Mouse (Mus musculus): ENCODE data around the gene Slc8a3.
"Not testable (repeated sequence)": the region's sequence is repeated elsewhere in the genome, so short reads cannot be mapped to it uniquely, and the experiment has no call there.

Gene Slc8a3

DNA sequence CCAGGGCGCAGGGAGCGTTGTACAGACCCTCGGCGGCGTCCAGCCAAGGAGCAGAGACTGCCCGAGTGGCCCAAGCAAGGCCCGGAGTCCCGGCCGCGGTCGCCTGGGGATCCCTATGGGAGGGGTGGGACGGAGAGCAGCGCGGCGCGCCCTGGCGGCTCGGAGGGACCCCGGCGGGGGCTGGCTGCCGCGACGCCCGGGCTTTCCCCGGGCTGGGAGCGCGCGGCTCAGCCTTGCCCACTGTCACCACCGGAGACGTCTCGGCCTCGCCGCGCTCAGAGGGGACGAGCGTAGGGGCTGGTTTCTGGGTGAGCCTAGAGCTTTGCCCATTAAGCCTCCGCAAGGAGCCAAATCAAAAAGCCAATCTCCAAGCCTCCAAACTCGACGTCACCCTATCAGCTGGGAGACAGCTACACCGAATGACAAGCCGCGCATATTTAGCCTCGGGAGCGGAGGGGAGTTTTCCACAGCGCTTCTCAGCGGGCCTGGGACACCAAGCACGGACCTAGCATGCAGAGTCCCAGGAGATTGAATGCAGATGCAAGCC is at the start of gene Slc8a3:
Slc8a3 (minus strand) TSS at position 306 of the 547 bp plus-strand sequence.
- no peak for DNase-seq (ENCODE audit: low spot score)

DNA sequence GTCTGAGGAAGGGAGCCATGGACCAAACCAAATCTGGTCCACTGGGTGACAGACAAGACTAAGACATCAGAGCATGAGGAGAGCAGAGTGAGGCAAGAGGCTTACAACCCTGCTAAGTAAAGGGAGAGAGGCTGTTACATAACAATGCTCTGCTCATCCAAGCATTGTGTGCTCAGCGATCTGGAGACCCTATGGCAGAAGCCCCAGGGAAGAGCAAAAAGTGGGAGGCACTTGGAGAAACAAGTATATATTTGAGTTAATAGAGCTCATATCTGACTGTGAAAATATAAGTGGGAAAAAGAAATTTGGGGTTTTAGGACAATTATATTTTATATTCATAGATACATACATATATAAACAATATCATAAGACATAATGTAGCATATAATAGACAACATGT is 46.4 kb upstream of the Slc8a3 start, which contains the start of gene Gm4787:
Gm4787 (minus strand) TSS at position 101 of the 400 bp plus-strand sequence.
- DNase-seq (ENCODE audit: low spot score) = not testable (repeated sequence)

DNA sequence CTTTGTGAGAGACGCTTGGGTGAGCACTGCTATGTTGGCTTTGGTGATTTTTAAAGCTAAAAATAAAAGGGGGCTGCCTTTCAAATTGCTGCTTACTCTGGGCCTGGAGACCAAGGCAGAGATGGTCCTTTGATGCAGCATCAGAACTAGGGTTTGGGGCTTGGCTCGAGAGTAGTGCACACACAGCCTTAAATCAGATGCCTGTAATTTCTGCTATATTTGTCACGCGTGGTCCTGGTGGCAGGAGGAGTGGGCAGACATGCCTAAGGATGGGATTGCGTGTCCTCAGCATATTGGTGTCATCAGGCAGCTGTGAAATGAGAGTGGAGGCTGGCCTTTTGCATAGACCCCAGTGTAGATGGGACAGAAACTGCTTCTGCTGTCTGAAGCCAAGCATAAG is 861 bp upstream of the Slc8a3 start:
- DNase-seq (ENCODE audit: low spot score) = no peak

GRCm38 (mm10) chr12:81331937-81332874 is 774 bp downstream of the Slc8a3 start:
- peak; percentile 32 for DNase-seq (ENCODE audit: low spot score)

- no peak for DNase-seq (ENCODE audit: low spot score)
Observed at GRCm38 (mm10) chr12:81331046-81331638, 1.8 kb downstream of the Slc8a3 start.

DNA sequence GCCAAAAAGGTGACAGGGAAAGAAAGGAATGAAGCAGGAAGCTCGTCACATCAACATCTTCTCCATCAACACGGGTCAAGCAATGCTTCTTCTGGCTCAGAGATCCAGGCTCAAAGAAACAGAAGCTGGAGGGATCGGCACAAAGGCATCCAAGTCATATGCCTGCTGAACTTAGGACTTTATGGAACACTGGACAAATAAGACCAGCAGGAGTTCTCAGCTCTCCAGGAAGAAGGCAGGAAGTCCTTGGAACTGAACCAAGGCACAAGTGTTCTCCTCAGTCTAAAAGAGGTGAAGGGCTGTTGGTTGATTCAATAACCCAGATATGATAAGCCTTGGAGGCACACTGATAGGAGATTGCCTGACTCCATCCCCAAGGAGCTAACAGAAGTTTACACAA is 8.0 kb downstream of the Slc8a3 start:
- peak; percentile 5 for DNase-seq (ENCODE audit: low spot score)

DNA sequence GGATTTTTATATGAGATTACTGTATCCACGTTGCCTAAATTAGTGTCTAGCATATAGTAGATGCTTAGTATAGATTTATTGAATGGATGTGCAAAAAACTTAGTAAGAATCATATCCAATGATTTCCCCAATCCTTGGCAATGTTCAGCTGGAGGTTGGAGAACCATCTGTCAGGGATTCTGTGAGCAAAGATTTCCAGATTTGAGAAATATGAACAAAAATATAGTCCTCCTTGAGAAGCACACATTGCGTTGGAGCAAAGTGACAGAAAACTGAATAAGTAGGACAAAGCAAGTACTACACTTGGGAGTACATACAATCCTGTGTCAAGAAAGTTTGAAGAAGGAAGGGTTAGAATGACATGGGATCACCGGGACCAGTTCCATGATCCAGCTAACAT is 8.9 kb downstream of the Slc8a3 start:
- DNase-seq (ENCODE audit: low spot score) = no peak

- peak; percentile 3 for DNase-seq (ENCODE audit: low spot score)
Observed at GRCm38 (mm10) chr12:81321021-81321420, 12.0 kb downstream of the Slc8a3 start.

GRCm38 (mm10) chr12:81317811-81318210 is 15.2 kb downstream of the Slc8a3 start:
- DNase-seq (ENCODE audit: low spot score) = no peak

GRCm38 (mm10) chr12:81315953-81316352 is 17.0 kb downstream of the Slc8a3 start:
- DNase-seq (ENCODE audit: low spot score) = no peak

- DNase-seq (ENCODE audit: low spot score) = no peak
Observed at GRCm38 (mm10) chr12:81303626-81304025, 29.4 kb downstream of the Slc8a3 start.

DNA sequence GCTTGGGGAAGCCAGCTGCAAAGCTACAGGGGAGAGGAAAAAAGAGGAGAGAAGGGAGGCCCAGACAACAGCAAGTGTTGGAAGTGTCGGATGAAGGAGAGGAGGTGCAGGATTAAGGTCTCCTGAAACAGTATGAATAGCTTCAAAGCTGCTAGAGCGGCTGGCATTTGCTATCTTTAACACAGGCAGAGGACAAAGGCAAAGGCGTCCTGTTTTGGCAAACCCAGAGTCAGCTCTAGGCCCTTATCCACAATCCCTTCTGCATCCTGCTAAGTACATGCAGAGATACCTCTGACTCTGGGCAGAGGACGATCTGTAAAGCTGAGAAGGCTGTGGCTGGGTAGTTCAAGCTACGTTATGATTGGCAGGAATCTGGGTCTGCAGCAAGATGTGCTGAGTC is 38.4 kb downstream of the Slc8a3 start:
- no peak for DNase-seq (ENCODE audit: low spot score)

DNA sequence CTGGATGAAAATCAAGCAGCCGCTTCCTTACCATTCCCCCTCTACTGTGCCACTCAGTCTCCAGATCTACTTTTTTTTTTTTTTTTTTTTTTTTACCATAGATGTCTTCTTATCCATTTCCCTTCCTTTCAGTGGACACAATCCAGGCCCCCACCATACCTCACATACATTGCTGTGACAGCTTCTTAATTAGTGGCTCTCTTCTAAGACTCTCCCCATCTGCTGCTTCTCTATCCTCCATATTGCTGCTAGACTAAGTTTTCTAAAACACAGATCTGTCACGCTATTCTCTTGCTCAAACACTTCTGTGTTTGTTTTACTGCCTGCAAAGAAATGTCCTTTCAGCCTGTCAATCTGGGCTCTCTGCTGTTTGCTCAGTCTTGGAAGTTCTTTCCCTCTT is 54.9 kb downstream of the Slc8a3 start:
- DNase-seq (ENCODE audit: low spot score) = no peak

DNA sequence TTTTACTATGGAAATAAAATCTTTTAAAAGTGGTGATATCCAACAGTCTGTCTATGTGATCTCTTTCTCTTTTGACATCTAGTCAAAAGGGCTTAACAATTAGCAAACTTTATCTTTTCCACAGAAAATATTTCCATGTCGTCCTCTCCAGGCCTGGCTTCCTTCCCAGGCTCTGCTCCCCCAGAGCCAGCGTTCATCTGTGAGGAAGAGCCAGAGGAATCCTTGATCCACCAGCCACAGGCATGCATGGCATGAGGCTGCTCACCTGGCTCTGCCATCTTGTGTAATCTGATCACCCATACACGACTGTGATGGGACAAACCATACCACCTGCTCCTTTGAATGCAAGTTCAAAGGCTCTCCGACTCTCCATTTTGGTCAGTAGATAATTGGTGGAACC is 58.4 kb downstream of the Slc8a3 start:
- no peak for DNase-seq (ENCODE audit: low spot score)

DNA sequence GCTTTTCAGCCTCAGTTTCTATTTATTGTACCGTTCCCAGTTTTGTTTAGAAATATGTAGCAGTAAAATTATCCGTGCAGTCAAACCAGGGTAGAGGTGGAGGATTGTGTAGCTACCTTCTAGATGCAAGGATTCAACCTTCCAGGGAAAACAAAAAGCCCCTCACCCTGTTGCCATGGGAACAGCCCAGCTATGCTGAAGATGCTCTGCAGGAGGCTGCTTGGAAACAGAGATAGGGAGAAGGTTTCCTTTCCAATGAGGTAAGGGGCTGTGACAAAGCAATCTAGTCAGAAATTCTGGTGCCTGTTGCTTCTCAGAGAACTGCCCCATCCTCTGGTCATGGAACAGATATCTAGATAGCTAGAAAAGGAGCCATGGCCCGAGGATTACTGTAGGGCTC is 59.6 kb downstream of the Slc8a3 start:
- DNase-seq (ENCODE audit: low spot score) = no peak

GRCm38 (mm10) chr12:81269246-81269645 is 63.7 kb downstream of the Slc8a3 start:
- no peak for DNase-seq (ENCODE audit: low spot score)

DNA sequence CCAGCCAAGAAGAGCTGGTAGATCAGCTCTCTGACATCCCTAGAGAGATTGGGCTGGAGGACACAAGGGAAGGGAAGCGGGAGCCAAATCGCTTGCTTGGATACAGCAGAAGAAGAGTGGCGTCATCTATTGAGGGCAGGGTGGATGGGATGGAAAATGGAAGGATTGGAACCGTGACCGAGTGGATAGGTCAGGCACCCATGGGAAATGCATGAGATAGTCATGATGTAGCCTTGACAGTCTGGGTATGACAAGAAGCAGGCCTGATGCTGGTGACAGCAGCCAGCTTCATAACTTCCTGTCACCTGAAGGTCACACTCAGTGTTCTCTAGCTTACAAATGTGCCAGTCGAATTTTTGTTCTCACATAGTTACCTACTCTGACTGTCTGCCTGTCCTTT is 70.2 kb downstream of the Slc8a3 start:
- DNase-seq (ENCODE audit: low spot score) = no peak

GRCm38 (mm10) chr12:81258215-81258614 is 74.8 kb downstream of the Slc8a3 start:
- no peak for DNase-seq (ENCODE audit: low spot score)

DNA sequence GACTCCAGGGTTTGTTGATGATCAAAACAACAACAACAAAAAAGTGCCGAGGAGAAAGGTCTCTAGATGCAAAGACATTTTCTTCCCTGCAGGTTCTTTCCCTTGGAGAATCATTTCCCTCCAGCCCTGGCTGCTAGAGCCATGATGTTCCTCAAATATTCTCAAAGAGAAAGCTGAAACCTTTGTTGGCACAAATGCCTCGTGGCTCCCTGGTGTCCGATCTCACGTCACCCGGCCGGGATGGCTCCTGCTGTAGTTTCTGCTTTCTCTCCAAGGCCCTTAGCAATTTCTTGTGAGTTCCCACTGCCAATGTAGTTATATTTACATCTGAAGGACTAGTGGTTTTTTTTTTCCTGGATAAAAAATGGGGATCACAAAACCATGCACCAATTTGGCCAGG is 87.6 kb downstream of the Slc8a3 start:
- no peak for DNase-seq (ENCODE audit: low spot score)

DNA sequence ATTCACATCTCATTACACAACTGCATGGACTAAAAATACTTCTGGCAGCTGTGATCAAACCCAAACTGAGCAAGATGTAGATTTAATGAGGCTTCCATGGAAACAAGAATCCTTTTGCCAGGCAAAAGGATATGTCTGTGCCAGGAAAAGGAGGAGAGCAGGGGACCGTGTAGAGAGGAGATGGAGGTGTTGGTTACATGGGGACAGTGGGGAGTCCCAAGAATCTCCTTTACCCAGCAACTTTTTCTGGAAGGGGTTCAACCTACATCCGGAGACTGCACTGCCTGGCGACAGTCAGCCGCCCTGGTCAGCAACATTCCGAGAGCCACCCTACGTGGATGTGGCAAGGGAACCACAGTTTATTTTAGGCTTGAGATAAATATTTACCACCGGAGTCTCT is 88.0 kb downstream of the Slc8a3 start:
- DNase-seq (ENCODE audit: low spot score) = no peak

GRCm38 (mm10) chr12:81244492-81244891 is 88.5 kb downstream of the Slc8a3 start:
- no peak for DNase-seq (ENCODE audit: low spot score)

DNA sequence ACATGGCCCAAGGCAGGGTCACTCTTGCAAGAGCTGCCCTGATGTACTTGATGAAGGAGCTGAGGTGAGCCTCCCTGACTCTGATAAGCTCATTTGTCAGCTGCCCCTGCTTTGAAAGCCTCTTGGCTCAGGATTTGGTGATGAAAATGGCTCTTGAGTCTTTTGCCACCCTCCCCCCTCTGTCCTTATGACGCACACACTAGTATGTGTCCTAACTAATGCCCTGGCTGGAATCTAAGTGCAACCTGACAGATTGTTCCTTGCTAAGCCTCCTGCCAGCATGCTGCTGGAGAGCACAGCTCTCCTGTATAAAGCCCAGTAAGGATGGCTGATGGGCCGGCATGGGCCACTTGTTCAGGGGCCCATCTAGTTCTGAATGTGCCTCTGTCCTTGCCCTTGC is 91.3 kb downstream of the Slc8a3 start:
- DNase-seq (ENCODE audit: low spot score) = no peak

GRCm38 (mm10) chr12:81241096-81241495 is 91.9 kb downstream of the Slc8a3 start:
- no peak for DNase-seq (ENCODE audit: low spot score)
